Mouse (Mus musculus): ENCODE data around the gene Gm20388.
A peak's percentile ranks its signal among the peaks of the same experiment; 100 is the strongest.

The Gm20388 gene

GRCm38 (mm10) chr8:124278956-124279689 is 4368.5 kb downstream of the Gm20388 start:
- DNase-seq = peak; percentile 40 to 48

- DNase-seq = no peak
Observed at GRCm38 (mm10) chr8:124279690-124279985, 4369.0 kb downstream of the Gm20388 start.

- DNase-seq = no peak
Observed at GRCm38 (mm10) chr8:124281700-124282541, 4371.3 kb downstream of the Gm20388 start.

GRCm38 (mm10) chr8:124282878-124283630 is 4372.4 kb downstream of the Gm20388 start:
- DNase-seq = no peak

- no peak for DNase-seq
Observed at GRCm38 (mm10) chr8:124283644-124284332, 4373.1 kb downstream of the Gm20388 start.

GRCm38 (mm10) chr8:124284333-124284711 is 4373.7 kb downstream of the Gm20388 start:
- DNase-seq = no peak

- DNase-seq = peak; percentile 76 to 84
Observed at GRCm38 (mm10) chr8:124284984-124285576, 4374.4 kb downstream of the Gm20388 start.

GRCm38 (mm10) chr8:124286461-124287124 is 4376.0 kb downstream of the Gm20388 start:
- DNase-seq = no peak

GRCm38 (mm10) chr8:124288215-124288864 is 4377.7 kb downstream of the Gm20388 start:
- DNase-seq = no peak

GRCm38 (mm10) chr8:124289481-124290050 is 4378.9 kb downstream of the Gm20388 start:
- DNase-seq = no peak

- DNase-seq = no peak
Observed at GRCm38 (mm10) chr8:124290911-124291691, 4380.5 kb downstream of the Gm20388 start.

- DNase-seq = no peak
Observed at GRCm38 (mm10) chr8:124291693-124292092, 4381.1 kb downstream of the Gm20388 start.

- DNase-seq = no peak
Observed at GRCm38 (mm10) chr8:124292965-124293364, 4382.3 kb downstream of the Gm20388 start.

- DNase-seq = no peak
Observed at GRCm38 (mm10) chr8:124294425-124294824, 4383.8 kb downstream of the Gm20388 start.

- DNase-seq = no peak
Observed at GRCm38 (mm10) chr8:124294900-124295299, 4384.3 kb downstream of the Gm20388 start.

- no peak for DNase-seq
Observed at GRCm38 (mm10) chr8:124295357-124295756, 4384.7 kb downstream of the Gm20388 start.

GRCm38 (mm10) chr8:124301512-124301911 is 4390.9 kb downstream of the Gm20388 start:
- no peak for DNase-seq

- no peak for DNase-seq
Observed at GRCm38 (mm10) chr8:124301935-124302555, 4391.4 kb downstream of the Gm20388 start.

- peak; percentile 48 to 51 for DNase-seq
Observed at GRCm38 (mm10) chr8:124303211-124303902, 4392.7 kb downstream of the Gm20388 start.

Measured in kidney, adult 8-10 months (tissue).